Mouse (Mus musculus) thymus, postnatal 14 days (tissue): ENCODE measurements around the gene Nos1ap.

Experiments
- DNase-seq: peaks from one replicate; pipeline ENCODE4 v3.0.0; 2021

Gene Nos1ap

DNA sequence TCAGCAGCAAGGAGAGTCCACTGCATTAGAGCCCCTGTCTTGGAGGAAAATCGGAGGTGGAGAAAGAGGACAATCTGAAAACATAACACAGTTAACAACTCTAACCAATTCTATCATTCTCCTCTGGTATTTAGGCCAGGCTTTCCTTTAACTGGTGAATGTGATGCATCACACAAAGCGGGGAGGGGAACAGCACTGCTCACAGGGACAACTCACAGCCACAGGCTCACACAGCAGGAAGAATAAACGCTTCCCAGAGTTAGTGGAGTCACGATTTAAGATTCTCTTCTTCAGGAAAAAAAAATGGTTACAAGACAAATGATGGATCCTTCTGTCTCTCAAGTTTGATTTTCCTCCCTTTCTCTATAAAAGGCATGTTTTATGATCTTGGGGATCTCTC, 187.0 kb downstream of the Nos1ap start:
- DNase-seq: no peak

DNA sequence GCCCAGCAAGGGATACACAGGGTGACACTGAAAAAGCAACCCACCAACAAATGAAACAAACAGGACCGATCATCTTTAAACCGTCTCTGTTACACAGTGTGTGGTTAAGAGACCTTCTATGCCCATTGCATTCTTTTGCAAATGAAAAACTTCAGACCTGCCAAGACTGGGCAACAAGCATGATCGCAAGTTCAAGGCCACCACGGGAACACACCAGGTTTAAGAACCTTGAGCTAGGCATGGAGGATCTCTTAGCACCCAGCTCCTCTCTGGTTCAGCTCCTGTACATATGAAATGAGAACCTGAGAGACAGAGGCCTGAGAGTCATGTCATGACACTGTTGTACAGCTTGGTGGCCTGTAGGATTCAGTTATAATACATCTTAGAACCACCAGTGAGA, 190.8 kb downstream of the Nos1ap start:
- no peak for DNase-seq

DNA sequence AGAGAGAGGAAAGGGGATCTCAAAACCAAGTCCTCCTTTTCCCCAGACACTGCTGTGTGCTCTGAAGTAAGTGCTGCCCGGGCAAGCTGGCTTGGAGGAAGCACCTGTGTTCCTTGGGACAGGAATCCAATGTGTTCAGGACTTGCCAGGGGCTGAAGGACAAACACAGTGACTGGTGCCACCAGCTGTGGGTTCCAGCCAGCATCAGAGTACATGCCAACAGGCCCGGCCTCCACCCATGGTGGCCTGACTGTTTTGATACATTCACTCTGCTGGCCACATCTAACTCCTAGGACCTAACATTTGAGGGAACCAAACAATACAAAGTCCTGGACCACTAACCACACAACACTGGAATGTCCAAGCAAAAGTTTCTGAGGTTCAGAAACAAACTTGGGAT, 194.6 kb downstream of the Nos1ap start:
- DNase-seq: no peak

DNA sequence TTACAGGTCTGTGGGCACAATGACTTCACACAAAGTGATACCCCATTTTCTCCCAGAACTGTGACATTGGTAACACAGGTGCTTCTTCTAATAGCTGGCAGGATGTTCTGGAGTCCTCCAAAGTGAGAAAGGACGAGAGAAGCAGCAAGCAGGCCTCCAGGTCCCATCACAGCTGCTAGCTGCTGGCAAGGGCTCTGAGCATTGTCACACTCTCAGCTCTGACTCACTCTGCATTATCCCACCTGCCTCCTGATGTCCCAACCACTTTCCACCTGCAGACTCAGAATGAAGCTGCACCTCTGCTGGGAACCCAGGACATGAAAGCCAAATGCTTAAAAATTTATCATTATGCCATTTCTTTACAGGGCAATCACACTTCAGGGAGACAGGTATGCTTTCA, 195.0 kb downstream of the Nos1ap start:
- no peak for DNase-seq

DNA sequence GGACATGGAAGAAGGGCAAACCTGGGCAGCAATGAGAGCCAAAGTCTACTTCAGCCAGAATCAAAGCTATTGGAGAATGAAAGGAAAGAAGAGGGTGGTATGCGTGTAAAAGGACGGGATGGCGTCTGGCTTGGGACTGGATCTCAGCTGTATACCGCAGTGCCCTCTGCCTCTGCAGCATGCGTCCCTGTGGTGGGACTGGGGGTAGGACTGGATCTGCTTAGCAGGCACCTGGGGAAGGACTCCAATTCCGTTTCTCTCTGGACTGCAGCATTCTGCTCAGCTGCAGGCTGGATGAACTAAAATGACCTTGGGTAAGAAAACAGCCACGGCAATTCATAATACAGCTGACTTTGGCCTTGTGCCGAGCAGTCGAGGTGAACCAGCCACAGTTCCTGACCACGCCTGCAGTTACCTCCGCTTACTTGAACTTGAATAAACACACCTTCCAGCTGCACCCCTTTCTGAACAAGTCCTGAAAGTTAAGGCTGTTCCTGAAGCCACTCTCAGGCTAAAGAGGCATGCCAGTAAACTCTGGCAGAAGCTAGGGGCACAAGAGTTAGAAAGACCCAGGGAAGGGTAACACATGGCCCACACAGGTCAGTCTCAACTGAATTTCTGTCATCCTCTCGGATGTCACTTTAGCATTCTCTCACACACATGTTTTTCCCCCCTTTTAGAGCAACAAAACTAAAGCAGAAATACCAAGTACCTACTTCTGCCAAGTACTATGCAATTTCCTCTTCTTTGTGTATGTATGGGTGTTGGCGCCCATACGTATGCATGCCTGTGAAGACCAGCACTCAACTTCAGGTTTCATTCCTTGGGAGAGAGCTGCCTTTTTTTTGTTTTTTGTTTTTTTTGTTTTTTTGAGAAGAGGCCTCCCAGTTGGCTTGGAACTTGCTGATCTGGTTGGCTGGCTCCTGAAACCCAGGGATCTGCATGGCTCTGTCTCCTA, 196.6 kb downstream of the Nos1ap start:
- DNase-seq: no peak

DNA sequence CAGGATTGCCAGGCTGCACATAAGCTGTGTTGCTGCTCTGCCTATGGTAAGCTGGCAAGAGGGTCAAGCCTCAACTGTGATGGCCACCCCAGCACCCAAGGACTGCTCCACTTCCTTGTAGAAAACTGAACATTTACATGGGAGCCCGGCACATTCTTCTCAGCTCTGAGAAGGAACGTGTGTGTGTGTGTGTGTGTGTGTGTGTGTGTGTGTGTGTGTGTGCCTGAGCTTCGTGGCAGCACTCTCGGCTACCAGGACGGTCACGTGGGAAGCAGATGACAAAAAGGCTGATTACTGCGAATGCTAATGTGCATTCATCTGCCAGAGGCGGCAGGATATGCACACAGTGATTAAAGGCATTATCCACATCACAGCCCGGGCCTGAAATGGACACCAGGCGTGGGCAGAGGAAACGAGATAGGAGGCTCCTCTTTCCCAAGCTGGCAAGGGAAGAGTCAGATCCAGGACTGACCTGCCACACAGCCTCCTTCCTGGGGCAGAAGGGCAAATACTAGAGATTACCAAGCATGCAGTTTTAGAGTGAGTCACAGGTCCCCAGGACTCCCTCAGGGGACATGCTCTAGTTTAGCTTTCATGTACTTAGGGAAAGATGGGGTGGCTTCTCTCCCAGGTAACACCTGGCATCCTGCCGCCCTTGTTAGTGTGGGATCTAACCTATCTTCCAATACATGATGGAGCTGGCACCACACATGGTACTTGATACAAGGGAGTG, 202.3 kb downstream of the Nos1ap start:
- no peak for DNase-seq

DNA sequence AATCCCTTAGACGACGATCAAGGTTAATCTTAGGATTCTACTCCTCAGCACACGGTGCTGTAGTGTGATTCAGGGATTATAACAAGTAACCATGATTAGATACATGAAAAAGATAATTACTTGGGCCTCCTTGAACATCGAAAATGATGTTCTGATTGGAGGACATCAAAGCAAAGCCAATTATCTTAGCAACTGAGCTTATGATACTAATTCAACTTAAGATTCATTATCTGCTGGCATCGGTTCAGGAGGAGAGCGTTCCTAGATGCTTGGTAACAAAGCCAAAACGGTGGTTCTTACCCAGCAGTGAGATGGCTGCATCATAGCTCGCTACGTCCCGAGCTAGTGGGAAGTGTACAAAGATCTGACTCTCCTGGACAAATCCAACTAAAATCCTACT, 204.2 kb downstream of the Nos1ap start:
- DNase-seq: no peak

DNA sequence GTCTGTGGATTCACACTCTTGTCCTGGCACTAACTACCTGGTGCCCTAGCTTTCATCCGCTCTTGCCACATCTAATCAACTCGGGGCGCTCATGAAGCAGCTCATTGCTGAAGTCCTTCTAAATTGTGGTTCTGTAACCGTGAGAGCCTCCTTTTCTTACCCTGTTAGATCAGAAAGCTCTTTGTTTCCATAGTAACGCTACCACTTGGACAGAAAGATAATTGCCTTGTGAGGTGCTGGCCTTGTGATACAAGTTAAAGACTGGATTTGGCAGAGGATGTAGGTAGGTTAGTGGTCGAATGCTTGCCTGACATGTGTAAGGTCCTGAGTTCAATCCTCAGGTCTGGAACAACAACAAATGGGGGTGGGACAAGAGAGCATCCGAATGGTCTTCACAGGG, 206.1 kb downstream of the Nos1ap start:
- DNase-seq: no peak

DNA sequence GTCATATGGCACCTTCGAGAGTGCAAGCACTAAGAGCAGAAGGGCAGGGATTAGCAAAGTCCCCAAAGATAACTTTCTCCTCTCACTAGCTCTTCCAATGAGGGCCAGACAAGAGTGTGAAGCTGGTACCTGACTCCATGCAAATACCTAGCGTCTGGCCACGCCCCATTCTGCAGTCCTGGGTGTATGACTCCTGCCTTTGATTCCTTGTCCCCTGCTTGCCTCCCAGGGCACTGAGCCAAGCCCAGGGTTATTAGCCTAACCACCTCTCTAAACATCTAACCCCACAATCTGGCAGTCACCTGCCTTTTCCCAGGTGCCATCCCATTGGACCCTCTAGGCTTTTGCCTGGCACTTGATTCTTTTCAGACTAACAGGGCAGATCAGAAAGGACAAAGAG, 208.2 kb downstream of the Nos1ap start:
- DNase-seq: no peak

DNA sequence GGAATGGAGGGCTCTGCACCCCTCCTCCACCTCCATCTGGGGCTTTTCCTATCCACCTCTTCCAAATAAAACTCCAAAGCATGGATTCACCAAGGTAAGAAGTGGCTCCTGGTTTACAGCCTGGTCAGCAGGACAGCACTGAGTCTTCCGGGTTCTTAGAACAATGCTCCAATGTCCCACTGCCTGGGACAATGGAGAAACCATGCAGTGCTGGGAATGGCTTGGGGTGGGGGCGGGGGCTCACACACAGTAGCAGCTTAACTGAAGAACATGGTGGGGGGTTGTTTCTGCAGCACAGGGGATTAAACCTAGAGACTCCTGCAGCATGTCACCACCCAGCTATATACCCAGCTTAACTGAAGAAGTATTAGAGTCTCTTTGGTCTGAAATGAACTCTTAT, 209.2 kb downstream of the Nos1ap start:
- no peak for DNase-seq

DNA sequence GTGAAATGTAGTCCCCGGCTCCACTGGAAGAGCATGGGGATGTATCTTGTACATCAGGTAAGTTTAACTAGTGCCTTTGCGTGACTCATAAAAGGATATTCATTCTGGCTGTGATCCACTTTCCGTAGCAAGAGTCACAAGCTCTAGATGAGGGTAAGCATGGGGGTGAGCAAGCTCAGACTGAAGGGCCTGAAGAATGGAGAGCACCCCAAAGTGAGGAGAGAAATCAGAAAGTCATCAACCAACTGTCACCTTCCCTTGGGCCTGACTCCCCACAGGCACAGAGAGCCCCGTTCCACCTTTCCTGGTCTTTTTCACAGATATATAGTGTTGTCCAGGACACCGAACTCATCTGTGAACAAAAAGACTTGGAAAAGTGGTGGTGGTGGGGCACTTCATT, 213.9 kb downstream of the Nos1ap start:
- no peak for DNase-seq

DNA sequence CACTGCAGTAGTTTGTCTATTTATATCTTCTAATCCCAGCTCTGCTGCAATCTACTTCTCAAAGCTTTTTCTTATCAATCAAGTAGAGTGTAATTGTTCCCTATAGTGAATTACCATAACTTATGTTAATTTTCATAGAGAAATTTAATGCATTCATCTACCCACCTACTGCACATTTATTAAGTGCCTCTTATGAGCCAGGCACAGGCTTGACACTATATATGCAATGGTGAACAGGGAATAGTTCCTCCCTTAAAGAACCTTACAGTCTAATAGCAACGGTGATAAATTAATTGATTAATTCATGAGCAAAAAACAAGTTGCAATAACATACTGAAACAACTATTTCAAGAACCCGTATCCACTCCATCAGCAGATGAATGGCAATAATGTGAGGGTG, 215.9 kb downstream of the Nos1ap start:
- no peak for DNase-seq

DNA sequence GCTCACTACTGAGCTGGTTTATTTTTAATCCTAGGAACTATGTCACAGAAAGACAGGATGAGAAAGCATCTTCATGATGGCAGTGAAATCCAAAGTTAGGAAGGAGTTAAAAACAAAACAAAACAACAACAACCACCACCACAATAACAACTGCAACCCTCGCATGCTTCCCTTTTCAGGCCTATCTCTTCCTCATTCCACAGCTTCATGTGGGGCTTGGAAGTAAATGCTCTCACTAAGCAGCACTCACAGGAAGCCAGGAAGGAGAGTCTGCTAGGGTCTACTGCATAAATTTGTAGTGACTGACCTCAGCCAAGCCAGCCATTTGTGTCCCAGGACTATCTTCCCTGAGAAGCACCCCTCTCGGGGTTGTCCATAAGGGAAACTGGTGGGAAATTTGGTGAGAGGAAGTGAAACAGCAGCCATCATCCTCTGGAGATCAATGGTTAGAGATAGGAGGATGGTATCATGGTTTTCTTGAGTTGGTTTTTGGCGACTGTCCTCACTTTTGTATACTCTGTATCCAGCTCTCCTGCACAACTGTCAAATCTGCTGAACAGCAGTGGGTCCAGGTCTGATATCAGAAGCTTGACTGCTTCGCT, 218.4 kb downstream of the Nos1ap start:
- DNase-seq: no peak

DNA sequence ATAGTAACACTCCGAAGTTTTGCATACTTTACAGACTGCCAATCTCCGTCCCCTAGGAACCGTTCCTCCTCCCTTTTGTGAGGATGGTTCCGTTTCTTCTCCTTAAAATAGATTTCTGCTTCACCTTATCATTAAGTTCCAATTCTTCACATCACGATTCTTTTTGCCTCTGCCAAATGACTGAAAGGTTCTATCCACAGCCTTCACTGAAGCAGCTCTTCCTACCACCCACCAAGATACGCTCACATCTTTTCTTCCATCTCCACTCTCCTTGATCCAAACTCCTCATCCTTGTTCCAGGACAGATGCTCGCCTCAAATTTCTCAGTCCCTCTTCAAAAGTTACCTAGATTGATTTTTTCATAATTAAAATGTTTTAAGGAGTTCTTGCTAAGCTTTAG, 220.8 kb downstream of the Nos1ap start:
- DNase-seq: no peak

DNA sequence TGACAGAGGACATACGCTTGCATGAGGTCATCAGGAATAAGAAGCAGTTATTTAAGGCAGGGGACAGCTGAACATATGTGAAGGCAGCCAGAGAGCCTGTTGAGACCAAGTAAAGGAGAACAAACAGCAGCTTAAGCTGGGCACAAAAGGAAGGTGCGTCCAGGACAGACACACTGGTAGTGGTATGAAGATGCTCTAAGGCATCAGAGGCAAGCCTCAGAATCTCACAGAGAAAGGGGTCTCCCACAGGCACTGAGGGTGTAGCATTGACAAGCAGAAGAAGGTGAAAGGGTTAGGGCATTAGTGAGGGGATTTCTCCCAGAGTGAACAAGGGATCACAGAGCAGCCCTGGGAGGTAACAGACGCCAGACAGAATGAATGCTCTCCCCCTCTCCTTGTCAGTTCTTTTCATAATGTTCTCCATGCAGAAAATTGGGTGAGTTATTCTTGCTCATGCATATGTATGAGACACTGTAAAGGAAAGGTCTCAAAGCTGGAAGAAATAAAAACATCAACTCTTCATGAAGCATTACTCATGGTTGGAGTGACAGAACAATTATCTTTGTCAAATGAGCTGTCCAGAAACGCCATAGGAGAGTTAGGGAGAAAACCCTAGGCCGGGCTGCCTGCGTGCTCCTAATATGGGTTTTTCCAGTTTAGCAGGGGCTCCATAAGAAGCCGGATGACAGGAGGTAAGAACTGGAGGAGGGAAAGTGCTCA, 222.5 kb downstream of the Nos1ap start:
- DNase-seq: no peak

DNA sequence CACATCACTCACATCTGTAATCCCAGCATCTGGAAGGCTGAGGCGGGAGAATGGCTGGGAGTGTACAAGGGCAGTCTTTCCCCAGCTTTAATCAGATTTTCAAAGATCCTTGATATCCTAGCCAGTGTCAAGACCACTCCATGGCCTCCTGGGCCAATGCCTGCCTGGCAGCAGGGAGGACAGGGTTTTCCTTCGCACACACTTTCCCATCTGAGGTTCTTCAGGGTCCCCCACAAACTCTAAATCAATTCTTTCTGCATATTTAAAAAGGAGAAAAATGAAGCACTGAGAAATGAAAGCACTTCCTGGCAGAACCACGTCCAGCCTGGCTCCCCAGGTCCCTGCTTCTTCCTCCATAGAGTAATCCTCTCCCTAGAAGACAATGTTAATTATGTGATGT, 225.9 kb downstream of the Nos1ap start:
- DNase-seq: no peak

DNA sequence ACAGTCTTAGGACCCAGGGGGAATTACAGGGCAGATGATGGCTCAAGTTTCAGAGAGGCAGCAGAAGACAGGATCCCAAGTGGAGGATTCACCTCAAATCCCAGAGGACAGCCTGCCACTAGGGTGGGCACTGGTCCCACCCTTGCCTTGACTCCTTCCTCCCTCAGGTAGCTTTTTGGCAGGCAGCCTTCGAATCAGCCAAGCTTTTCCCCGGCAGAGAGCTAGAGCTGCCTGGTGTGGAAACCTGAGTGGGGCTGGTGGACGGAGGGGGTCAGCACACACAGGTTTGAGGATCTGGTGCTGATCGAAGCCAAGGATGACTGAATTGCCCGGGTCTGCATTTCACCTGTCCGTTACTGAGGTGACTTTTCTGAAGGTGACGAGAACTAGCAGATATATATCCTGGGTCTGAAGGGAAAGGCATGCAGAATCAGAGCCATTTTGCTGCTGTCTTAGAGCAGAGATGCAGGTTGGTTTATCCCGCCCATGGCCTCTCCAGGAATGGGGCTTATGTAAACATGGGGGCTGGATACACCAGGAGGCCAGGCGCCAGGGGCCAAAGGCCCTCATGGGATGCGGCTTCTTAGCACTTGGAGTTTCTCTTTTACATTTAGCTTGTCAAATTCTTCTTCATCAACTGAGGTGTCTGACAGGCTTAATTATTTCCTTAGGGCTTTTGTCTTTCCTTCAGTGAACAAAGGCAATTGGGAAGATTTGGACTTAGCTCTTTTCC, 229.3 kb downstream of the Nos1ap start:
- no peak for DNase-seq

DNA sequence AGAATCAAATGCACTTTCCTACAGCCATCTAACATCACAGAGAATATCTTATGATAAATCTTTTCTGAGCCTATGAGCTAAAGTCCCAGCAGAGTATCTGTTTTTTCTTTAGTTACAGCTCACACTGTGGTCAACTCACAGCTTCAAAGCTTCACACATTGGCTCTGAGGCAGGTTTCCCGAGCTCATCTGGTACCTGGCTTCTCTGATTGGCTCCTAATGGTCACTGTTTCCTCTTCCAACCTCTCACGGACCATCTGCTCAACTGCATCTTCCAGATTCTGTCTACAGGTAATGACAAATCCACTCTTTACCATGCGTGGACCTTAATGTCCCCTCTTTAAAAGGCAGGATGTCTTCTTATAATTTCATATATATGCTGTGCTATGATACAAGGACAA, 236.3 kb downstream of the Nos1ap start:
- DNase-seq: no peak

DNA sequence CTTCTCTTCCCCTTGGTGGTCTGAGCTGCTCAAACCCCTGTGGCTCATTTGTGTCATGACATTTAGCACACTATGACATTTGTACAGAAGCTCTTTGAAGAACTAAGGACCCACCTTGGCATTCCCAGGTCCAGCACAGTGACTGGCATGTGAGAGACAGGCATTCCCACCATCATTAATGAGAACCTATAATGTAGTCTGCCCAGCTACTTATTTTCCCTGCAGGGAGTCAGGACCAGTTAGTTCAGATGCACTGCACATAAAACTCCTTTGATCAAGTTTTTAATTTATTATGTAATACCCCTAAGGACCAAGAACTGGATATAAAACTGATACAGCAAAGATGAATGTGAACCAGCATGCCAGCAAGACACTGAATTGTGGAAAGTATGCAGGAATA, 238.6 kb downstream of the Nos1ap start:
- no peak for DNase-seq

DNA sequence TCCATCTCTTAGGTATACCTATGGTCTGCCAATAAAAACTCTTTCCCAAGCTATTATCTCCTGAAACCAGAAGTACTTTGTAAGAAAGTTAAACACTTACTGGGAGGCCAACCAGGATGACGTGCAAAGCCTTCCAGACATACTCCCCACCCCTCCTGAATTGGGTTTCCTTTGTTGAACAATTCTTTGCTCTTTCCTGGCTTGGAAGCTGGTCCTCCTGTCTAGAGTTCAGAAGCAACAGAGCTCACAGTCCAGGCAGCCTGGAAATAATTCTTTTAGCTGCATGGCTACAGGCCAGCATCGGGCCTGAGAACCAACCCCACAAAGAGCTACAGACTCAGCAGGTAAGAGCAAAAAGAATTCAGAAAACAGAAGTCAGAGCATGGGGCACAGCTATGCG, 243.4 kb downstream of the Nos1ap start:
- no peak for DNase-seq

DNA sequence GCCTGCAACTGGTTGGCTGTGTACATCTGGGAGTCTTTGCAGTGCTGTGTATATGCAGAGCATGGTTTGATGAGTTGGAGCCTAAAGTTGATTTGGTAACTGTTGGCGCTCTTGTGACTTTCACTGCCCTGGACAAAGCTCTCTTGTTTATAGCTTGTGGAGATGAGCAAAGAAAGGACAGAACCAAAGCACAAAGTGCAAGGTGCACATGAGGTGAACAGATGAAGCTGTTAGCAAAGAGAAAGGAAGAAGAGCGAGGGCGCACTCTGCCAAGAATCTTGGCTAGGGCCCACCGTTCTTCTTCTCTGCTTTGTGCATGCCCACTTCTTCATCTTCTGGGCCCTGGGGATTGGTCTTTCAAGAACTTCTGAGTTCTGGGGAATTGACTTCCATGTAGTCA, 245.8 kb downstream of the Nos1ap start:
- no peak for DNase-seq

DNA sequence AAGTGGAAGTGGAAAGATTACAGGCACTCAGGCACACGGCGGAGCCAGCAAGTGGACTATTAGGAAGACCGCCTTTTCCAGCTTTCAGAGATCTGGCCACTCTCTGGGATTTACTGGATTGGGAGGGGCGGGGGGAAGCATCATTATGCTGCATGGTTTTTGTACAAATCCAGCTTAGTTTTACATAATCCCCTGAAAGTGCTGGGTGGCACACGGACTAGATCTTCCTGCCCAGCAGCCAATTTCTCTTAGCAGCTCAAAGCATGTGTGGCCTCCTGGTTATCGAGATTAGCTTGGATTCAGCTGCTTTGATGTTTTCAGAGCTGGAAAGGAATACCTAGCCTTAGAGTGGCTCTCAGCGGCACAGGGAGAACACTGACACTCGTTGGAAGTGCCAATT, 246.6 kb downstream of the Nos1ap start:
- no peak for DNase-seq

DNA sequence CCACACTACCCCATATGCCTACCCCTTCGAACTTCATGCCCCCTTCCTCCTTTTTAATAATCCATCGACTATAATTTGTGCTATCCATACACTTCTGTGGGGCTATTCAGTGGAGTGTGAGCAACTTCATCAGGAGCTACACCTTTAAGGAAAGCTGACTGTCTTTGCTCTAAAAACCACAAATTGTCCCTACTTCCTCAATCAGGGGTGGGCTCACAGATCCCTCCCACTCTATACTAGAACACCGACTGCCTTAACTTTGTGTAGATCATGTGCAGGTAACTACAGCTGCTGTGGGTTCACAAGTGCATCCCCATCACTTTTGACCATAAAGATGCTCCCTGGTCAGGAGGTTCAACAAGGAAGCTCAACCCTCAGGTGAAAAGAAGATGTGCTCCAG, 249.7 kb downstream of the Nos1ap start:
- DNase-seq: no peak
